Mouse (Mus musculus) CH12.LX (cell line): Measurements from ENCODE around the gene S100a16. TPM values are rescaled to one million over a fixed set of nuclear protein-coding genes. Genes with fewer than 3 reads are reported as not detected.

Source experiments
- DNase-seq: peaks from one replicate; pipeline ENCODE4 v3.0.0-alpha.2; 2013; ENCODE audit errors: extremely low read depth
- H3K27ac ChIP-seq: 2 replicates; pipeline ENCODE4 v1.5.1; 2012; ENCODE audit warnings: low read depth, mild to moderate bottlenecking, control low read depth, moderate library complexity; ENCODE audit not compliant: insufficient read depth
- H3K27me3 ChIP-seq: replicated peaks from 2 replicates; pipeline ENCODE3; 2012; ENCODE audit warnings: inconsistent platforms
- H3K36me3 ChIP-seq, 2 experiments: replicated peaks in 1 of 2; 2 replicates each; pipeline versions ENCODE3 to v1.6.1; 2012; ENCODE audit warnings: inconsistent platforms in 1 of 2, low read length in 1 of 2, mild to moderate bottlenecking in 1 of 2, mixed read lengths in 1 of 2, moderate library complexity in 1 of 2; ENCODE audit not compliant: control insufficient read depth in 1 of 2, insufficient read depth in 1 of 2
- H3K4me1 ChIP-seq, 2 experiments: 2 replicates each; pipeline ENCODE4 v1.6.1; 2012; ENCODE audit warnings: inconsistent platforms in 1 of 2, moderate library complexity in 1 of 2; ENCODE audit not compliant: insufficient read depth in 2 of 2, control insufficient read depth in 1 of 2
- H3K4me2 ChIP-seq: 2 replicates; pipeline ENCODE4 v1.6.1; 2012; ENCODE audit warnings: low read depth, mild to moderate bottlenecking, control low read depth; ENCODE audit not compliant: poor library complexity, insufficient read depth, severe bottlenecking
- H3K4me3 ChIP-seq, 3 experiments: fragments of 150-350 bp in 1 of 3; sonication (generic) in 1 of 3; replicated peaks in 1 of 3; 2 replicates each; pipeline versions ENCODE3 to v1.5.1; 2011 to 2012; ENCODE audit warnings: low read depth in 2 of 3, low read length in 2 of 3, mild to moderate bottlenecking in 2 of 3, moderate library complexity in 2 of 3, control low read depth in 1 of 3, improper control_type of control experiment in 1 of 3, inconsistent platforms in 1 of 3, mixed read lengths in 1 of 3; ENCODE audit not compliant: poor library complexity in 1 of 3
- H3K79me2 ChIP-seq: replicated peaks from 2 replicates; pipeline ENCODE4 v1.6.1; 2012; ENCODE audit warnings: mild to moderate bottlenecking, moderate library complexity; ENCODE audit not compliant: control insufficient read depth, poor library complexity, insufficient read depth, severe bottlenecking; ENCODE audit errors: extremely low read depth
- H3K9ac ChIP-seq: 2 replicates; pipeline ENCODE4 v1.6.1; 2012; ENCODE audit warnings: low read depth, mild to moderate bottlenecking, control low read depth, moderate library complexity; ENCODE audit not compliant: insufficient read depth
- H3K9me3 ChIP-seq: replicated peaks from 2 replicates; pipeline ENCODE3; 2012; ENCODE audit warnings: low read length, inconsistent platforms, mixed read lengths
- BHLHE40 ChIP-seq: IDR thresholded peaks from 2 replicates; pipeline ENCODE4 v1.6.1; 2011; ENCODE audit warnings: mild to moderate bottlenecking, low read depth, low read length, improper control_type of control experiment
- CHD1 ChIP-seq: IDR thresholded peaks from 2 replicates; pipeline ENCODE4 v1.6.1; 2012; ENCODE audit warnings: low read depth, low read length, improper control_type of control experiment, inconsistent platforms
- CTCF ChIP-seq, 2 experiments: IDR thresholded peaks in 1 of 2; conservative IDR thresholded peaks in 1 of 2; 2 replicates each; pipeline ENCODE4 v1.5.1; 2011 to 2012; ENCODE audit warnings: low read depth in 2 of 2, low read length in 2 of 2, improper control_type of control experiment in 1 of 2, inconsistent platforms in 1 of 2, mild to moderate bottlenecking in 1 of 2, moderate library complexity in 1 of 2
- E2F4 ChIP-seq: IDR thresholded peaks from 2 replicates; pipeline ENCODE4 v1.6.1; 2011; ENCODE audit warnings: low read depth, low read length, improper control_type of control experiment; ENCODE audit not compliant: insufficient replicate concordance
- ELF1 ChIP-seq: IDR thresholded peaks from 2 replicates; pipeline ENCODE4 v1.6.1; 2014; ENCODE audit warnings: low read depth, mild to moderate bottlenecking, inconsistent platforms, low read length, improper control_type of control experiment
- ETS1 ChIP-seq: conservative IDR thresholded peaks from 2 replicates; pipeline ENCODE4 v1.6.1; 2012; ENCODE audit warnings: low read depth, mild to moderate bottlenecking, inconsistent platforms, low read length, improper control_type of control experiment, moderate library complexity
- HCFC1 ChIP-seq: IDR thresholded peaks from 2 replicates; pipeline ENCODE4 v1.6.1; 2012; ENCODE audit warnings: low read depth, mild to moderate bottlenecking, inconsistent platforms, low read length, improper control_type of control experiment
- JUN ChIP-seq: IDR thresholded peaks from 2 replicates; pipeline ENCODE4 v1.6.1; 2011; ENCODE audit warnings: low read depth, mild to moderate bottlenecking, low read length, improper control_type of control experiment, moderate library complexity; ENCODE audit not compliant: insufficient read depth
- KAT2A ChIP-seq: IDR thresholded peaks from 2 replicates; pipeline ENCODE4 v1.6.1; 2012; ENCODE audit warnings: low read length, improper control_type of control experiment, inconsistent platforms; ENCODE audit not compliant: insufficient replicate concordance
- MAFK ChIP-seq: IDR thresholded peaks from 2 replicates; pipeline ENCODE4 v1.6.1; 2011; ENCODE audit warnings: low read length, improper control_type of control experiment; ENCODE audit not compliant: insufficient replicate concordance
- MAX ChIP-seq: IDR thresholded peaks from 2 replicates; pipeline ENCODE4 v1.6.1; 2011; ENCODE audit warnings: low read length, improper control_type of control experiment
- MAZ ChIP-seq: IDR thresholded peaks from 2 replicates; pipeline ENCODE4 v1.6.1; 2012; ENCODE audit warnings: low read depth, mild to moderate bottlenecking, inconsistent platforms, low read length, improper control_type of control experiment, moderate library complexity
- MEF2A ChIP-seq: IDR thresholded peaks from 2 replicates; pipeline ENCODE4 v1.6.1; 2014; ENCODE audit warnings: low read depth, mild to moderate bottlenecking, inconsistent platforms, low read length, improper control_type of control experiment, borderline replicate concordance
- MYC ChIP-seq: IDR thresholded peaks from 2 replicates; pipeline ENCODE4 v1.6.1; 2011; ENCODE audit warnings: low read depth, mild to moderate bottlenecking, improper control_type of control experiment, low read length
- NRF1 ChIP-seq: IDR thresholded peaks from 2 replicates; pipeline ENCODE4 v1.6.1; 2014; ENCODE audit warnings: low read depth, mild to moderate bottlenecking, inconsistent platforms, low read length, improper control_type of control experiment, moderate library complexity
- PAX5 ChIP-seq: IDR thresholded peaks from 2 replicates; pipeline ENCODE4 v1.6.1; 2012; ENCODE audit warnings: low read length, inconsistent platforms, mixed read lengths
- POLR2A ChIP-seq: IDR thresholded peaks from 2 replicates; pipeline ENCODE4 v1.6.1; 2011; ENCODE audit warnings: low read depth, mild to moderate bottlenecking, improper control_type of control experiment, low read length
- POLR2AphosphoS2 ChIP-seq: IDR thresholded peaks from 2 replicates; pipeline ENCODE4 v1.6.1; 2011; ENCODE audit warnings: low read depth, low read length, improper control_type of control experiment
- RCOR1 ChIP-seq: conservative IDR thresholded peaks from 2 replicates; pipeline ENCODE4 v1.6.1; 2012; ENCODE audit warnings: low read depth, mild to moderate bottlenecking, inconsistent platforms, low read length, improper control_type of control experiment
- SIN3A ChIP-seq: IDR thresholded peaks from 2 replicates; pipeline ENCODE4 v1.6.1; 2012; ENCODE audit warnings: low read length, improper control_type of control experiment, inconsistent platforms
- TBP ChIP-seq: conservative IDR thresholded peaks from 2 replicates; pipeline ENCODE4 v1.6.1; 2011; ENCODE audit warnings: low read depth, low read length, improper control_type of control experiment
- TCF12 ChIP-seq: IDR thresholded peaks from 2 replicates; pipeline ENCODE4 v1.6.1; 2014; ENCODE audit warnings: low read depth, mild to moderate bottlenecking, inconsistent platforms, low read length, improper control_type of control experiment
- UBTF ChIP-seq: IDR thresholded peaks from 2 replicates; pipeline ENCODE4 v1.6.1; 2012; ENCODE audit warnings: low read depth, mild to moderate bottlenecking, inconsistent platforms, low read length, improper control_type of control experiment, moderate library complexity
- USF1 ChIP-seq: IDR thresholded peaks from 2 replicates; pipeline ENCODE4 v1.6.1; 2014; ENCODE audit warnings: low read depth, mild to moderate bottlenecking, inconsistent platforms, low read length, improper control_type of control experiment
- USF2 ChIP-seq: conservative IDR thresholded peaks from 2 replicates; pipeline ENCODE4 v1.6.1; 2011; ENCODE audit warnings: low read depth, low read length, improper control_type of control experiment
- ZC3H11A ChIP-seq: IDR thresholded peaks from 2 replicates; pipeline ENCODE4 v1.6.1; 2012; ENCODE audit warnings: low read depth, mild to moderate bottlenecking, inconsistent platforms, low read length, improper control_type of control experiment
- ZKSCAN1 ChIP-seq: IDR thresholded peaks from 2 replicates; pipeline ENCODE4 v1.6.1; 2012; ENCODE audit warnings: low read depth, inconsistent platforms, low read length, improper control_type of control experiment, borderline replicate concordance
- ZNF384 ChIP-seq: IDR thresholded peaks from 2 replicates; pipeline ENCODE4 v1.6.1; 2012; ENCODE audit warnings: low read depth, low read length, improper control_type of control experiment, inconsistent platforms
- dilution Hi-C: fragments of 300-500 bp; cut with MboI; formaldehyde crosslinking; loops from 2 replicates; pipeline ENCODE4 v1.14.3; 2020; ENCODE audit warnings: low sequenced_read_pairs; ENCODE audit not compliant: extremely low pct_unique_long_range_greater_than_20kb, extremely low pct_ligation_motif_present
- in situ Hi-C: fragments of 300-500 bp; cut with MboI; formaldehyde crosslinking; loops from 3 replicates; pipeline ENCODE4 v1.14.3; 2019; ENCODE audit warnings: low sequenced_read_pairs, low pct_ligation_motif_present, low pct_unique_long_range_greater_than_20kb, mixed read lengths
- polyA plus RNA-seq: library from polyadenylated mRNA; unstranded; fragments of >175 nt; gene quantifications from 2 replicates; pipeline ENCODE4 v1.2.1, GENCODE M21; 2012; ENCODE audit warnings: low read depth; ENCODE audit not compliant: insufficient read length
- total RNA-seq, 2 experiments: library from RNA; depleted of rRNA; stranded (reverse); fragments of 300-350 nt in 1 of 2; fragments of >200 nt in 1 of 2; gene quantifications; 2 replicates each; pipeline ENCODE4 v1.2.3; 2012 to 2014

Gene S100a16
- total and polyA plus RNA-seq, 3 experiments: not detected

- in situ Hi-C loops (no loop called here), dilution Hi-C loops (no loop called here)
- TF ChIP-seq MAZ (no peak), MYC (no peak), POLR2AphosphoS2 (no peak), CTCF (conservative IDR thresholded peaks at IDR 0.05 in 1 of 2, IDR thresholded peaks at IDR 0.05 in 1 of 2; ENCODE audit: low read depth in 2 of 2, low read length in 2 of 2) (no peak)
- H3K4me2 ChIP-seq: no peak overlapping the region
- peaks cover 6% of the 10 kb centered on the region for H3K27me3 ChIP-seq
- no peaks in the 10 kb centered on the region for H3K36me3 ChIP-seq
- no peak overlapping the region for H3K9ac ChIP-seq
- H3K79me2 ChIP-seq: no peaks in the 10 kb centered on the region
- H3K9me3 ChIP-seq: no peaks in the 10 kb centered on the region
- no peak overlapping the region for H3K4me3 ChIP-seq
- H3K27ac ChIP-seq: no peak overlapping the region
- no peak for DNase-seq
- H3K4me1 ChIP-seq: no peaks in the 10 kb centered on the region
Measured at GRCm38 (mm10) chr3:90549676-90550420, 12.8 kb downstream of the S100a16 start.

- dilution Hi-C loops: no loop called here
Measured at GRCm38 (mm10) chr3:90550421-90550790, 13.4 kb downstream of the S100a16 start.

GRCm38 (mm10) chr3:90552231-90552630, 15.2 kb downstream of the S100a16 start:
- Histone ChIP-seq H3K4me3 (no peak overlapping the region), H3K9me3 (no peaks in the 10 kb centered on the region), H3K27me3 (peaks cover 4% of the 10 kb centered on the region), H3K4me2 (no peak overlapping the region), H3K27ac (no peak overlapping the region), H3K79me2 (no peaks in the 10 kb centered on the region), H3K4me1 (no peaks in the 10 kb centered on the region), H3K36me3 (no peaks in the 10 kb centered on the region), H3K9ac (no peak overlapping the region)
- in situ Hi-C loops: no loop called here
- TF ChIP-seq ZNF384 (no peak), E2F4 (no peak), SIN3A (no peak), CHD1 (no peak), ZKSCAN1 (no peak), ZC3H11A (no peak), POLR2AphosphoS2 (no peak), USF1 (no peak), TCF12 (no peak), POLR2A (no peak), TBP (no peak), MAFK (no peak), UBTF (no peak), MEF2A (no peak), JUN (no peak), ELF1 (no peak)
- DNase-seq: no peak
- dilution Hi-C loops: no loop called here

More at GRCm38 (mm10) chr3:90550421-90550790, 13.4 kb downstream of the S100a16 start:
- H3K27ac ChIP-seq: no peak overlapping the region
- H3K36me3 ChIP-seq: no peaks in the 10 kb centered on the region
- H3K9ac ChIP-seq: no peak overlapping the region
- no peak for DNase-seq
- H3K4me2 ChIP-seq: no peak overlapping the region
- H3K4me3 ChIP-seq: no peak overlapping the region
- in situ Hi-C loops: no loop called here
- TF ChIP-seq RCOR1 (no peak), UBTF (no peak), POLR2A (no peak), CHD1 (no peak), NRF1 (no peak), E2F4 (no peak), PAX5 (no peak), BHLHE40 (no peak), HCFC1 (no peak), MAX (no peak), ZKSCAN1 (no peak), KAT2A (no peak), MAFK (no peak), JUN (no peak), ETS1 (no peak), ZC3H11A (no peak), USF2 (no peak)
- H3K27me3 ChIP-seq: peaks cover 2% of the 10 kb centered on the region
- no peaks in the 10 kb centered on the region for H3K79me2 ChIP-seq
- H3K4me1 ChIP-seq: no peaks in the 10 kb centered on the region
- H3K9me3 ChIP-seq: no peaks in the 10 kb centered on the region
